Mouse (Mus musculus): ENCODE data around the gene Jtb. TPM values are rescaled to one million over a fixed set of nuclear protein-coding genes. Genes with fewer than 3 reads are reported as not detected.
A peak's percentile ranks its signal among the peaks of the same experiment; 100 is the strongest.

The Jtb gene
- total RNA-seq (2022), result 10 to 100 TPM; 36.9 to 38.2 (median 37.4) TPM

DNA sequence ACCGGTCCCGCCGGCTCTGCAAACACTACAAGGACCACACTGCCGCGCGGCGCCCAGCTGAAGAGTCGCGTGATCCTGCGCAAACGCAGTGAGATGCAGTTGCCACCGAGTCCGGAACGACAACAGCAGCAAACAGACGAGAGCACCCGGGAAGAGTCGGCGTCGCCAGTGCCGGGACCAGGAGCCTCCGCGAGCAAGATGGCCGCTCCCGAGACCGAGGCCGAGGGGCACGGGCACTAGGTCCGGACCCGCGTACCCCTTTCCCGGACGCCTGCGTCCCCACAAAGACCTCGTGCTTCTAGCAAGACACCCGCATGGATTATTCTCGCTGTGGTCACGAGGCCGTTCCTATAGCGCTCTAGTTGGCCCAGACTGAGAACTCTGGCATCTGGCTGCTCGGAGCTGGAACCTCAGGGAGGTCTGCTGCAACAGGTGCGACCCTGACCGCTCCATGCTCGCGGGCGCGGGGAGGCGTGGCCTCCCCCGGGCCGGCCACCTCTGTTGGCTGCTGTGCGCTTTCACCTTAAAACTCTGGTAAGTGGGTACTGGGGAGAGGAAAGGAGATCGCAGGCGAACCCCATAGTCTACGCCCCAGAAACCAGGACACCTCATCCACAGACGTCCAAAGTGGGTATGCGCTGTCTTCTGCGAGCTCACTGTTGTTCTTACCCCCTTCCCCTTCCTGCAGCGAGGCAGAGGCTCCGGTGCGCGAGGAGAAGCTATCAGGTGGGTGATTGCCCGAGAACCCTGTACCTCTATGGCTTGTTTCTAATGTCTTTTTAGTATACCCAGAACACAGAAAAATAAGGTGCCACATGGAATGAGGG, at the start of gene Jtb:
Gene Jtb (plus strand): TSS at position 91 of the 827 bp plus-strand sequence.
- peak; percentile 95 to 96 for DNase-seq (ENCODE audit: low spot score in 2 of 2)

DNA sequence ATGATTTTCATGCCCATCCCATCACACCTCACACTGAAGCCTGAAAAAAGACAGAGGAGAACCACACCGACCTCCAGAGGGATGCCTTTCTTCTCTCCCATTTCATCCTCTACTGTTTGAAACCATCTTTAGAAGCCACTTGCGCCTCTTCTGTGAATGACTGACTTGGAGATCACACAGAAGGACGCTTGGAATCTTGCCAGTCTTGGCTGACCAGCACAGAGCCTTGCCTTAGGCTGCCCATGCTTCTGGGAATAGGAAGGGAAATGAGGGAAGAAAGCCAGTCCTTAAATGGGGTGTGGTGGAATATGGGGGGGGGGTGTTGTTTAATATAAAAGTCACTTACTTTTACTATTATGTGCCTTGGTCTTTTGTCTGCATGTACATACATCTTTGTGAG, 47.8 kb upstream of the Jtb start:
- DNase-seq (ENCODE audit: low spot score in 2 of 2), result no peak

DNA sequence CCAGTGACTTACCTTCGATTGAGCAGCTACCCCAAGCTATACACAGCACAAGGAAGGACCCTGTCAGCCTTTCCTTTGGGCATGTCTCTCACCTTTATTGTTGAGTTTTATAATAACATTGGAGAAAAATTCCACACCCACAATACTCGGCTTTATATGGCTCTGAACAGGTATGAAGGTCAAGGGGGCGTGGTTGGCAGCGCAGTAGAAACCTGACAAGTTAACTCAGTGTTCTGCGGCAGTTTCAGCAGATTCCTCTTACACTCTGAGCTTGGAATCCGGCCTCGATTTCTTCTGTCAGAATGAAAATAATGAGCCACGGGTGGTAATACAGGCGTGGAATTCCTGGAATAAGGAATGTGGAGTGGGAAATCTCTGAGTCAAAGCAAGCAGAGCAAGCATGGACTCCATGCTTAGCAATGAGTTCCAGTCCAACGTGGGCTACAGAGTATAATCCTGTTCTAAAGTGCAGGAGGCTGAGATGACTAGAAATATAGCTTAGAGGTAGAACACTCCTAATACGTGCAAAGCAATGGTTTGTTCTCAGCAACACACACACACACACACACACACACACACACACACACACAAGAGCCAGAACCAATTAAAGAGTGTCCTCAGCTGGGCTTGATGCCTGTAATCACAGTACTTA, 40.4 kb upstream of the Jtb start:
- no peak for DNase-seq (ENCODE audit: low spot score in 2 of 2)

DNA sequence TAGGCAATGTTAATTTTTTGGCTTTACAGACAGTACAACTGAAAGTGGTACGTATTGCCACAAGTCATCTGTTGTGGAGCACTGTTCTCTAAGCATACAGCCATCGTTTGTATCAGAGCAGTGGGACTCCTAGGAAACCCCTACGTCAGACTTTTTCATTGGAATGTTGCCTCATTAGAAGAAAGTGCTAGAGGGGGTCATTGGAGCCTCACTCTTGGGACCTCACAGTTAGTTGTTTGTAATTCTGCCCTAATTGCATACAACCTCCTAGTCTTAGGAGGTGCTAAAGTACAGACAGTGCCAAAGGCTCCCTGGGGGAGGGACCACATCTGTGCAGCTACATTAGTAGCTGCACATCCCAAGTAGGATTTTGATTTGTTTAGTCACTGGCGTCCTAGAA, 36.6 kb upstream of the Jtb start:
- DNase-seq (ENCODE audit: low spot score in 2 of 2), result no peak

DNA sequence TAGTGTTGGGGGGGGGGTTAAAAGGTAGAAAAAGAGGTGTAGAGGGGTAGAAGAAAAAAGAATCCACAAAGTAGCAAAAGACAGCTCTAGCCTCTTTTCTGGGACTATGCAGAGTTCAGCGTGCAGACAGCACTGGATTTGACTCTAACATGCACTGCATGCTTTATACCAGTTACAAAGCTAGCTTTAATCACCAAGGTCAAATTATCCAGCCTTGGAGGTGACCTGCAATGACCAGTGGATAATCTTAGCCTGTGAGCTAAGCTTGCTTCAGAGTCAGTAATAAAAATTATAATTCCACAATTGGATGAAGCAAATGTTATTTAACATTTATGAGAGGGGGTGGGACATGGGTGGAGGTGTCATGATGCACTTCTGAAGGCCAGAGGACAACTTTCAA, 35.8 kb upstream of the Jtb start:
- DNase-seq (ENCODE audit: low spot score in 2 of 2), result no peak

DNA sequence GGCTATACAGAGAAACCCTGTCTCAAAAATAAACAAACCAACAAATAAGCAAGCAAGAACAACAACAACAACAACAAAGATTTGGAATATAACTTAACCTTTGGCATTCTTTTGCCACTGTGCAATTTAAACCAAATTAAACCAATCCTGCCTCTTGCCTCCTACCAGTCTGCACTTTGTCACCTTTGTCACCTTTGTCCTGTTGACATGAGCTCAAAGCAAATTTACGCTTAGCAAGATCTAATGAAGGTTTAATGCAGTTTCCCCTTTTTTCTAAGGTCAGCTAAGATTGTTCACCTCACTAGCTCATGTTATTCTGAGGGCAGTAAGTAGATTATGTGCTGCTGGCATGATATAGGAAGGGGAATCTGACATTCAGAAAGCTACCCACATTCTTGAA, 33.8 kb upstream of the Jtb start:
- DNase-seq (ENCODE audit: low spot score in 2 of 2), result no peak

DNA sequence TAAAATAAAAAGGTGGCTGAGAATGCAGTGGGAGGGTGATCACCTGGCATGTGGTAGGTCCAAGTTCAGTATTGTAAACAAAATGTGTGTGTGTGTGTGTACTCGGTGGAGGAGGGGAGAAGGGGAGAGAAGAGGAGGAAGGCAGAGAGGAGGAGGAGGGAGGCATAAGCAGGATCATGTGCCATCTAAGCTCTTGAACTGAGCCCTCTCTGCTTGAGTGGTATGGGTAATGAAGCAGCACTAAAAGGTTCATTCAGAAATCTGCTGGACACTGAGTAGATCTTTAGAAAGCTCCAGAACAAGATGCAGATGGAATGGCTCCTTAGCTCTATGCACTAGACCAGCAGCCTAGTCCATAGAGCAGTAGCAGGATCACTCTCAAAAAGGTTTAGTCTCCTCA, 28.5 kb upstream of the Jtb start:
- DNase-seq (ENCODE audit: low spot score in 2 of 2), result no peak

DNA sequence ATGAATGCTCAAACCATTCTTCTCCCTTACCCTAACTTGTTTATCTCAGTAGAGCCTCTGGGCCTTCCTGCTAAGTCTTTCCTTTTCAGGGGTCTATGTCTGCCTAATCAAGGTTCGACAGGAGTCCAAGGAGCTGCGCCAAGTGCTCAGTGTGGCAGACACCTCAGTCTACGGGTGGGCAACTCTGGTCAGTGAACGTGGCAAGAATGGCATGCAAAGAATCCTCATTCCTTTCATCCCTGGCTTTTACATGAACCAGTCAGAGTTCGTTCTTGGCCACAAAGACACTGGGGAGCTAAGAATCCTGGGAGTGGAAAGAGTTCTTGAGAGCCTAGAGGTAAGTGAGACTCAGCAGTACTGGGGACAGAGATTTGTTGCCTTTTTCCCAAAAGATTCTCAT, 27.8 kb upstream of the Jtb start:
- no peak for DNase-seq (ENCODE audit: low spot score in 2 of 2)

DNA sequence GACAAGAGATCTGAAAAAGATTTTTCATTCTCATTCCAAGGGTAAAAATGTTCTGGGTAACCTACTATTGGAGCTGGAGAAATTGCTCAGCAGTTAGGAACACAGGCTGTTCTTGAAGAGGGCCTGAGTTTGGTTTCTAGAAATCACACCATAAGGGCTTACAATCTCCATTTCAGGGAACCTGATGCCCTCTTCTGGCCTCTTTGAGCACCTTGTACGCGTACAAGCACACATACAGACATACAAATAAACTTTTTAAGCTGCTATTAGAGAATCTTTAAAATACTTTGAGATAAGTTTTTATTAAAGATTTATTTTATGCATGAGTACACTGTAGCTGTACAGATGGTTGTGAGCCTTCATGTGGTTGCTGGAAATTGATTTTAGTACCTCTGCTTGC, 26.8 kb upstream of the Jtb start:
- no peak for DNase-seq (ENCODE audit: low spot score in 2 of 2)

DNA sequence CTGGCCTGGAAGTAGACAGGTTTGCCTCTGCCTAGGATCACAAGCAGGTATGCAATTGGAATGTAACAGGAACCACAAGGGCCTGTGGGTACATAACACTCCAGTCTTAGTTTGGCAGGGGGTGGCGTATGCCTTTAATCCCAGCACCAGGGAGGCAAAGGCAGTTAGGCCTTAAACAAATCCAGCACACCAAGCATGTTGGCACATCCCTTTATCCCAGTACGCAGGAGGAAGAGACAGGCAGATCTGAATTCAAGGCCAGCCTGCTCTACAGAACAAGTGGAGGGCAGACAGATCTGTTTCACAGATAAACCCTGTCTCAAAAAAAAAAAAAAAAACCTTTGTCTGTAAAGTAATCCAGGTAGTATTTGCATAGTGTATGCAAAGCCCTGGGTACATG, 22.7 kb upstream of the Jtb start:
- DNase-seq (ENCODE audit: low spot score in 2 of 2), result no peak

DNA sequence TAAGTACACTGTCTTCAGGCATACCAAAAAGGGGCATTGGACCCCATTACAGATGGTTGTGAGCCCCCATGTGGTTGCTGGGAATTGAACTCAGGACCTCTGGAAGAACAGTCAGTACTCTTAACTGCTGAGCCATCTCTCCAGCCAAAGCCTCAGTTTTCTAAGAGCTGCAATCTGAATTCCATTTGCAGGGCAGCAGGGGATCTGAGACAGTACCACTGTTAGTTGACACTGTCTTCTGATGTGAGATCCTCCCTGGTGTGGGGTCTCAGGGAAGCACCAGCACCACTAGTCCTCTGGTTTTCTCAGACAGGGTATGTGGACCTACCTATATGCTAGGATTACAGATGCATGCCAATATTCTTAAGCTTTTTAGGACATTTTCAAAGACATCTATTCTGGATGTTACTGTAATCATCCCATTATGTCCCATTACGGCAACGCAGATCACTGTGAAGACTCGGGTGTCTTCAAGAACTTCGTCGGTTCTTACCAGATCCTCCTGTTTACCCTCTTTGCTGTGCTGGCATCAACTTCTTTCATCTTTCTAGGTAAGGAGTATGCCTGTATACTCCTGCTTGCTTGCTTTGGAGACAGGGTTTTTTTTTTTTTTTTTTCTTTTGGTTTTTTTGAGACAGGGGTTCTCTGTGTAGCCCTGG, 21.4 kb upstream of the Jtb start:
- DNase-seq (ENCODE audit: low spot score in 2 of 2), result no peak

DNA sequence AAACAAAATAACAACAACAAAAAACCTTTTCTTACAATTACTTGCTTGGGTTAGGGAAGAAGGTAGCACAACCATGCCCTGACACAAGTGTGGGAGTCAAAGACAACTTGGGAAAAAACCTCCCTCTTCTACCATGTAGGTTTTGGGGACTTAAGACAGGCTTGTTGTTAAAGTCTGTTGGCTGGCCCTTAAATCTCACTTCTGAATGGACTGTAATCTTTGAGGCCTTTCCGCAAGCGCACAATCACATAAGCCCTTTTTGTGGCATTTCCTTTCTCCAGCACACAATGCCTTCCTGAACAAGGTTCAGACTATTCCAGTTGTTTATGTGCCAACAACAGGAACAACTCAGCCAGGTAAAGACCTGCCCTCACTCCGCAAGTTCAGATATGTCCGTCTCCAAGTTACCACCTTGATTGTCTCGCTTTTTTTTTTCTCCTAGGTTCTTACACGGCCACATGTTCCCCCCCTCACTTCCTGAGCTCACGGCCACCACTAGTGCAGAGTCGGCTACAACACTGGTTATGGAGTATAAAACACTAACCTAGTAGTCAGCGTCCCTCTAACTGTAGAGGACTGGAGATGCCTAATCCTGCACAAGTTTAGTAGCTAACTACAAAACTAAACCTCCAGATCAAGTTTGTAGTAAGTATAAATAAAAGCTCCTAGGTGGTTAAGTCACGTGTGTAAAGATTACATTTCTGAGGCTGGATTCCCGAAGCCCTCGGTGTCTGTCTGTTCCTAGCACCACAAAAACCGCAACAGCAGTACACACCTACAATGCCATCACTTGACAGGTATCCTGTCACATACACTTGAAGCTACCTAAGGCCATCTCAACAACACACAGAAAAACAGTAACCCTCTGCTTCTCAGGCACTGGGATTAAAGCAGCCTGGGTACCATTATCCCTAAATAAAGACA, 19.7 kb upstream of the Jtb start:
- DNase-seq (ENCODE audit: low spot score in 2 of 2), result no peak

DNA sequence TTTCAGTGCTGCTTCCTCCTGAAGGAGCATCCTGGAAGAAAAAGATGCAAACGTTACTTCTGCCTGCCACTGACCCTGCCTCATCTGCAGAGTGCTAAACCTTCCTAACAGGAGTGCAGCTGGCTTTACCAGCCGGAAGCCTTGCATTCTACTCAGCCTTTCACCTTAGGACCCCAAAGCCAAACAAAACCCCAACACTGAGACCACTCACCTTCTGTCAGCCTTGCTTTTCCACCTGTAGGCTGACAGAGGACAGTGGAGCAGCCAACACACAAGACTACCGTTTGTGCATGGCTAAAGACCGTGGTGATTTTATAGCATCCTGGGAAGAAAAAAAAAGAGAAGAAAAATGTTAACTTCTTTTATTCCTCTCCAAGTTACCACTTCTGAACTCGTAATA, 18.7 kb upstream of the Jtb start:
- no peak for DNase-seq (ENCODE audit: low spot score in 2 of 2)

DNA sequence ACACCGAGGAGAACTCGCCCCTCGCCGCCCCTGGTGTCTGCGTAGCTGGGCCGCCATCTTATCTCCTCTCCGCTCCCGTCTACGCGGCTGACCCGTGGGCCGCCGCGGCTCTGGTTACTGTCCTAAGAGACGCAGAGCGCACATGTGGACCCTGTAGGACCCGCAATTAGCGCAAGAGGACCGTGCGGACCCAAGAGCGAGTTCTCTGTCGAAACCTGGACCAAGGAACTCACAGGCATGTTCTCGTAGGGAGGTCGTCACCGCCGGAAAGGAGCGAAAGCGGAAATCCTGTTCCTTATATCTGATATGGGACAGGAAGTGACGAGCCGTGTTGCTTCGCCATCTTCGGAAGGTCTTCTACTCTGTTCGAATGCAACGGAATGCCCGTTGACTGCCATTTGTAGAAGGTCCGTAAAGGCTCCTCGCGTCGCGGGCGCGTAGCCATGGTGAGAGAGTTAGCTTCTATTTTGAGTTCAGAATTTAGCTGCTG, 18.0 kb upstream of the Jtb start, which contains the start of the genes Rps27 and Rab13:
Gene Rps27 (minus strand): TSS at position 275 of the 490 bp plus-strand sequence.
Gene Rab13 (plus strand): TSS at position 319 of the 490 bp plus-strand sequence.
- DNase-seq (ENCODE audit: low spot score in 2 of 2), result peak; percentile 93 to 94

DNA sequence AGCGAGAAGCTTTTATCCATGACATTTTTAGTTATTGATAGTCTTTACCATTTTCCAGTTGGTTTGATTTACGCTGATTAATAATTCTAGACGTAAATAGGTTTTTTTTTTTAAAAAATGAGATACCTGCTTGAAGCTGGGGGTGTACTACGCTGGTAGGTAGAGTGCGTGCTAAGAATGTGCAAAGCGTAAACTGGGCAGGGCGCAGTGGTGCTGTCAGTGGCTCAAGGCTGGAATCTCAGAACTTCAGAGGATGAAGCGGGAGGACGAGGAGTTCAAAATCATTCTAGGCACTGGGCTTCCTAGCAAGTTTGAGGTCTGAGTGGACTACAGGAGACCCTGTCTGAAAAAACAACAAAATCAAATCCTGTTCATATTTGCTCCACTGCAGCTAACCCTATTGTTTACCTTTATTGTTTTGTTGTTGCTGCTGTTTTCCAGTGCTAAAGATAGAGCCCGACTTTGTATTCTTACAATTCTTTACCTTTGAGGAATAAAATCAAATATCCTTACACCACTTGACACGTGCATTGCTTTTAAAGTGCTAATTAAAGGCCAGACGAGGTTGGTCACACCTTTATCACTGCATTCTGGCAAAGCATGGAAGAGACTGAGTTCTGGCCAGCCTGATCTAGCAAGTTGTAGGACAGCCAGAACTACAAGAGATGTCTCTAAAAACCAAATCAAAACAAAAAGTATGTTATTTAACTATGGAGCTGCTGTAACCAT, 17.3 kb upstream of the Jtb start:
- DNase-seq (ENCODE audit: low spot score in 2 of 2), result no peak

DNA sequence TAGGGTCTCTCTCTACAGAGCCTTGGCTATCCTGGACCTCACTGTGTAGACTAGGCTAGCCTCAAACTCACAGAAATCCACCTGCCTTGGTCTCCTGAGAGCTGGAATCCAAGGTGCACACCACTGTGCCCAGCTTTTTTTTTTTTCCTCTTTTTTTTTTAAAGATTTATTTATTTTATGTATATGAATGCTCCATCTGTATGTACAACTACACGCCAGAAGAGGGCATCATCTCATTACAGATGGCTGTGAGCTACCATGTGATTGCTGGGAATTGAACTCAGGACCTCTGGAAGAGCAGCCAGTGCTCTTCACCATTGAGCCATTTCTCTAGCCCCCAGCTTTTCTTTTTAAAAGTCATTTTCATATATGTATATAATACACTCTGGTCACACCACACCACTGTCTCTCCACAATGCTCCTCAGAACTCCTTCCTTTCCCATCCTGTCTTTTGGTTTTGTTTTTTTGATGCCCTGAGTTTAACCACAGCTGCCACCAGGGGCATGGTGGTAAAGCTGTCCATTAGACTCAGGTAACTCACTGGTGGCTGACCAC, 15.5 kb upstream of the Jtb start:
- DNase-seq (ENCODE audit: low spot score in 2 of 2), result no peak

DNA sequence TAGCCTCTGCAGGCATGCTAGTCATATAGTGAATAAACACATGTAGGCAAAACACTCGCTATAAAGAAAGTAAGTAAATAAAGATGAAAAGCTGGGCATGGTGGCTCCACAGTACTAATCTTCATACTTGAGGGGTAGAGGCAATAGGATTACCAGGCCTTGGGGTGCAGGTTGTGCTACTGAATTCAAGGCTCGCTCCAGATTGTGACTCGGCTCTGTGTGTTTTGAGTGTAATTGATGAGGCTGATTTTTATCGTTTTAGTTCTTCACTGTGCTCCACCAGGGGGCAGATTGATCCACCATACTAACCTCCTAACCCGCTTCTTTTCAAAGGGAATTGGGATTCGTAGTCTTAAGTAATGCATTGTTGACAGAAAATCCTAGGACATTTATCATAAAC, 11.3 kb upstream of the Jtb start:
- peak in 1 of 2 experiments; percentile 65 for DNase-seq (ENCODE audit: low spot score in 2 of 2)

DNA sequence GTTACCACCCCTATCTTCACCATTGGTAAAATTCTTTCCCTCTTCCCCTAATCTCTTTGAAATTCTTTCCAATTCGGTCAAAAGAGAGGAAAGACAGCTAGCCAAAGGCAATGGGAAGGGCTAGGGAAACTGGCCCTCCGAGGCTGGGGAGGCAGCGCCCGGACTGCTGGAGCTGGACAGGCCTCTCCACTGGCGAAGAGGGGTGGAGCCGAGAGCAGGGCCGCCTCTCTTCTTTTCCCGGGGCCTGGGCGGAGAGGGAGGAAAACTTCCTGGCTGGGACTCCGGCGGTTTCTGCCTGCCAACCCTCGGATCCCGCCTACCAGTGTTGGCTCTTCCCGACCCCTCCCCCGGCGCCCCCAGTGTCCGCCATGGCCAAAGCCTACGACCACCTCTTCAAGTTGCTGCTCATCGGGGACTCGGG, 10.9 kb upstream of the Jtb start:
- DNase-seq (ENCODE audit: low spot score in 2 of 2), result peak in 1 of 2 experiments; percentile 18

DNA sequence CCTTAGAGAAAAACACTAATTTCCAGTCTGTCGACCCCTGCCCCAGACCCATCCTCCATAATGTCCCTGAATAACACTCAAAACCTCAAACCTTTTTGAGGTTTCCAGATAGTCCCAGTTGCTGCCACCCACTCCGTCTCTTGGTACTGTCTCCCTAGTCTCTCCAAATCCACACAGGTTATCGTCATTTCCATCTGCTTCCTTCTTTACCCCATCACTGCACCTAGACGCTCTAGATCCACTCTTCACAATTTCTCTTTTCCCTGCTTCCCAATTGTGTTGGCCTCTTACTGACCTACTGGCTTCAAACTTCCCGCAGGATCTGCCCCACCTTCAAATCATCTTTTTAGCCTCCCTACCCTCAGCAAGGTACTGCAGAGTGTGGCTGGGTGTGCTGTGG, 10.3 kb upstream of the Jtb start:
- no peak for DNase-seq (ENCODE audit: low spot score in 2 of 2)

DNA sequence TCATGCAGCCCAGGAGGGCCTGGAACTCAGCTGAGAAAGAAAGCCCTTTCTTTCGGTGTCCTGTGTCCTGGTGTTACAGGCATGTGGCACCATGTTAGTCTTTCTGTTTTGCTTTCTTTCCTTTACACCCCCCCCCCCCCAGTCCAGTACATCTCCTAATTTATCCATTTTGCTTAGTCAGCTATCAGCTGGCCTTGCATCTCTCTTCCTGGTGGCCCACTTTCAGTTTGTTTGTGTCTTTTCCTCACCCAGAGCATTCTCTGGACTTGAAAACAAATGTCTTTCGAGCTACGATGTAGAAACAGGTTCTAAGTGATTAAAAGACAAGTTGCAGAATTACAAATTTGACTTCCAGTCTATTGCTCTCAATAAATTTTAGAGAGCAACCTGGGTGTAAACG, 8.9 kb upstream of the Jtb start:
- no peak for DNase-seq (ENCODE audit: low spot score in 2 of 2)

Measured in layer of hippocampus, adult 8-10 months (tissue).